Mouse (Mus musculus): ENCODE data around the gene Pank4. TPM values are rescaled to one million over a fixed set of nuclear protein-coding genes. Genes with fewer than 3 reads are reported as not detected.

Pank4 gene
- 95.8 TPM for polyA plus RNA-seq (2017; shearing (Covaris generic))

DNA sequence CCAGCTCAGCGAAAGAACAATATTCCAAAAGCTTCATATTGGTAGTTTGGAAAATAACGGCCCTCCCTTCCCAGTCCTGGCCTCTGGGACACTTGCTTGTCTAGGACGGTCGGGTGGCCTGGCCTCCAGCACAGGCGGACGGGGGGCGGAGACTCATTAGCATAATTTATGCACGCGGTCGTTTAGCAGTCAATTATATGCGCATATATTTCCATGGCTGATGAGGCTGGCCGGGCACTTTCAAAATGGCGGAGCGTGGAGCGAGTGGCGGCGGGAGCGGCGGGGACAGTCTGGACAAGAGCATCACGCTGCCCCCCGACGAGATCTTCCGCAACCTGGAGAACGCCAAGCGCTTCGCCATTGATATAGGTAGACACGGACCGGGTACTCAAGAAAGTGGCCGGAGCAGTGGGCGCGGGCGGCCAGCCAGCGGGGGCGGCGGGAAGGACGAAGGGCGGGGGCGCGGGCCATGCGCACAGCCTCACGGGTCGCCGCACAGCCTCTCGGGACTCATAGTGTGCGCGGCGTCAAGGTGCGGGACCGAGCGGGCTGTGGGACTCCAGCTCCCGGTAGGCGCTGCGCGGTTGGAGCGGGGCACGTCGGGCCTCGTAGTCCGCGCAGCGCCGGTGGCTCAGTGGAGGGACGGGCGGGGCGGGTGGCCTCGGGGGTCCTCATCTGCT lies at the start of gene Pank4:
Gene Pank4, plus strand, starts transcription at position 223 of the 680 bp plus-strand sequence.

DNA sequence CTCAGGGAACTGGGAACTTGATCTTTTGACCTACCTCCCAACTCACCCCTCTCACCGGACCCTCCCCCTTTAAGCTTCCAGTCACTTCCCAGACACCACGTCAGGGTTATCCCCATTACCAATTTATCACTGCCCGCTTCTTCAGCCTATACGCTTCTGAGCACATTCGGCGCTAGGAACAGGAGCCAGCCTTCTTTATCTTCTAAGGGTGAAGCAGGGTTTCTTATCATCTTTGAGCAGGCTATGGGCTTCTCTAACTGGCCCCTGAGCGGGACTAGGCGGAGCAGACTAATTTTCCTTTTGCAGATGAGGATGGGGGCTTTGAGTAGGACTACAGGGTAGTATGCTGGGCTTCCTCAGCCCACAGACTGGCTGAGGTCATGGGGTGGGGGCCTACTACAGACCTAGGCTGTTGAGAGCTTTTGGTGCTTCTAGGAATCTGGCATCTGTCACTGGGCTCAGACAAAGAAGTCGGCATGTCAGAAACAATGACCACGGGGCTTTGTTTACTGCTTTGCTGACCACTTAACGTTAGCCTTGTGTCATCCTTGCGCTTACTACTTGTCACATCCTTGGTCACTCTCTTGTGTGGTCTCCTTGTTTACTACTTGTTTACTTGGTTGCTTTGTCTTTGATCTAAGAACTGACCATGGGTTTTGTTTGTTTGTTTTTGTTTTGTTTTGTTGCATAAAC lies 35.4 kb upstream of the Pank4 start, which contains the start of gene Tnfrsf14:
Gene Tnfrsf14, minus strand, starts transcription at position 169 of the 693 bp plus-strand sequence.

DNA sequence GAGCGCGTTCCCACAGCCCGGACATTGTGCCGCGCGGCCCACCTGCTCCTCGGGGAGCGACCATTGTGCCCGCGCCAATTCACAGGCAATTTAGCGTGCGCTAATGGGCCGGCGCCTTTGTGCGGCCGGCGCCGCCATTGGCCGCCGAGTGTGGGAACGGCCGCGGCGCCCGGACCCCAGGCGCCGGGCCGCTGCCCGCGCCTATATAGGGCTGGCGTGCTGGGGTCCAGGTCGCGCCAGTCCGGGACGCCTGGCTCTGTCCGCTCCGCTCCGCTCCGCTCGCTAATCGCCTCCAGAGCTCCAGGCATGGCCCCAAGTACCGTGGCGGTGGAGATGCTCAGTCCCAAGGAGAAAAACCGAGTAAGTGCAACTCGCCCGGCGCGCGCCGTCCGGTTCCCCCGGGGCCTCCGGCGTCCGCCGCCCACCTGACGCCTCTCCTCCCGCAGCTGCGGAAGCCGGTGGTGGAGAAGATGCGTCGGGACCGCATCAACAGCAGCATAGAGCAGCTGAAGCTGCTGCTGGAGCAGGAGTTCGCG lies 3.2 kb upstream of the Pank4 start, which contains the start of gene Hes5:
Gene Hes5, plus strand, starts transcription at position 234 of the 536 bp plus-strand sequence.

Other genes starting within 250 kb of the Pank4 start
- gene Ttc34, start 126.7 kb upstream of the Pank4 start, polyA plus RNA-seq (2017; shearing (Covaris generic)) = not detected
- gene Mmel1, start 94.5 kb upstream of the Pank4 start, polyA plus RNA-seq (2017; shearing (Covaris generic)) = not detected
- gene Fam213b, start 65.0 kb upstream of the Pank4 start, polyA plus RNA-seq (2017; shearing (Covaris generic)) = 6.7 TPM
- 16.5 TPM for gene Tnfrsf14, start 35.6 kb upstream of the Pank4 start, polyA plus RNA-seq (2017; shearing (Covaris generic))
- gene Hes5, start 3.2 kb upstream of the Pank4 start, polyA plus RNA-seq (2017; shearing (Covaris generic)) = 1.0 TPM
- not detected for gene Plch2, start 92.7 kb downstream of the Pank4 start, polyA plus RNA-seq (2017; shearing (Covaris generic))
- gene Pex10, start 102.9 kb downstream of the Pank4 start, polyA plus RNA-seq (2017; shearing (Covaris generic)) = 8.1 TPM
- gene Rer1, start 122.3 kb downstream of the Pank4 start, polyA plus RNA-seq (2017; shearing (Covaris generic)) = 112 TPM
- 0.37 TPM for gene Morn1, start 122.5 kb downstream of the Pank4 start, polyA plus RNA-seq (2017; shearing (Covaris generic))